Mouse (Mus musculus) ES-E14 (cell line): ENCODE data around the gene Acot7.

ENCODE experiments used
- CHD2 ChIP-seq: IDR thresholded peaks from 2 replicates; pipeline ENCODE4 v1.6.1; 2014; ENCODE audit warnings: mild to moderate bottlenecking, low read depth, low read length, inconsistent platforms
- HCFC1 ChIP-seq: IDR thresholded peaks from 2 replicates; pipeline ENCODE4 v1.6.1; 2012; ENCODE audit warnings: low read length, inconsistent platforms, borderline replicate concordance; ENCODE audit not compliant: insufficient read depth
- MAFK ChIP-seq: IDR thresholded peaks from 2 replicates; pipeline ENCODE4 v1.6.1; 2014; ENCODE audit warnings: mild to moderate bottlenecking, low read depth, low read length, inconsistent platforms; ENCODE audit not compliant: insufficient read depth
- ZC3H11A ChIP-seq: IDR thresholded peaks from 2 replicates; pipeline ENCODE4 v1.6.1; 2012; ENCODE audit warnings: low read depth, mild to moderate bottlenecking, inconsistent platforms, low read length, borderline replicate concordance
- ZNF384 ChIP-seq: IDR thresholded peaks from 2 replicates; pipeline ENCODE4 v1.6.1; 2012; ENCODE audit warnings: low read depth, low read length, inconsistent platforms

GRCm38 (mm10) chr4:152202905-152203304 lies 25.0 kb downstream of the Acot7 start:
- TF ChIP-seq ZNF384 (no peak), MAFK (no peak), HCFC1 (no peak), CHD2 (no peak), ZC3H11A (no peak)
